Mouse (Mus musculus): ENCODE measurements at regions not wholly inside any gene's neighbourhood (a gene's known extent, or its start where the extent isn't known, plus 50 kb on each side); places are given as distances from the start of the nearest gene placed in this dataset.

DNA sequence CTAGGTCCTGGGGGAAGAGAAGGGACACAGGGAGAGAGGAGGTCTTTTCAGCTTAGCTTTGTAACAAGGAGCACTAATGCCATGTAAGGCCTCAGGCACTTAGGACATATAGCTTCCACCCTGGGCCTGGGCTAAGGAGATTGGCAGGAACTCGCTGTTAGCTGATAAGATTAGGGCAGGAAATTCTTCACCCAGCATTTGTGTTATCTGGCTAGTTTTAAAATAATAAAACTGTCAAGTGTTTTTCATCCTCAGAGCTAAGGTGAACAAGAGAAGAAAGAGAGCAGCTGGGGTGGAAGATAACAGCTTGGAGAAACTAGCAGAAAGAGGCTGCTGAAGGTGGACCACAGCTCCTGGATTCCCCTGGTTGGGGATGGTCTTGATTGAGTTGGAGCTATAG lies 111.0 kb upstream of the Slco6d1 start:
- no peaks in the 10 kb centered on the region for H3K36me3 ChIP-seq
- no peak overlapping the region for H3K27ac ChIP-seq (ENCODE audit: poor library complexity, severe bottlenecking)
- 0% methylated on average over 1 of the region's 1 CpGs for WGBS
- H3K4me2 ChIP-seq: no peak overlapping the region
- no peaks in the 10 kb centered on the region for H3K9me3 ChIP-seq (replicated peaks)
- H3K9ac ChIP-seq: no peak overlapping the region
- peaks cover 6% of the 10 kb centered on the region for H3K4me1 ChIP-seq (replicated peaks)
- no peaks in the 10 kb centered on the region for H3K27me3 ChIP-seq (replicated peaks)
- H3K4me3 ChIP-seq: no peak overlapping the region
- ATAC-seq (ENCODE audit: insufficient number of reproducible peaks, low FRiP score): no peak

- no peak overlapping the region for H3K4me3 ChIP-seq
- H3K36me3 ChIP-seq: no peaks in the 10 kb centered on the region
- H3K4me1 ChIP-seq (replicated peaks): no peaks in the 10 kb centered on the region
- no peak overlapping the region for H3K4me2 ChIP-seq
- no peak for ATAC-seq (ENCODE audit: insufficient number of reproducible peaks, low FRiP score)
- H3K9me3 ChIP-seq (replicated peaks): no peaks in the 10 kb centered on the region
- 34% methylated on average over 4 of the region's 4 CpGs for WGBS
- H3K27me3 ChIP-seq (replicated peaks): no peaks in the 10 kb centered on the region
- no peak overlapping the region for H3K27ac ChIP-seq (ENCODE audit: poor library complexity, severe bottlenecking)
- H3K9ac ChIP-seq: no peak overlapping the region
Observed at GRCm38 (mm10) chr1:98350095-98350549, 70.8 kb upstream of the Slco6d1 start.

DNA sequence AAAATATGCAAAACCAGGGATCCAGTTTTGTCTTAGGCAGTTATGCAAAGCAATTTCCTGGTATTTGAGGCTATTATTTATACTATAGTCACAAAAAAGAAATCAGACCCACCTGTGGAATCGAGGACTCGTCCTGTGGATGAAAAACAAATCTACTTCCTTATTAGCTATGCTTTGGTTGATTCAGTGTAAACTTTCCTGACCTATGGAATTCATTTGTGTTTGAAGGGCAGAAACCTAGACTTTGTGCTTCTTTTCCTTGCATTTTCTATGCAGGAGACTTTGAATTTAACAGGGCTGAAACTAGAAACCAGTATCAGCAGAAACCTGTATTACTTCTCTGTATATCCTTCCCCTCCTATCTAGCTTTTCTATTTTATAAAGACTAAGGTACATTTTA lies 70.2 kb upstream of the Slco6d1 start:
- no peaks in the 10 kb centered on the region for H3K4me1 ChIP-seq (replicated peaks)
- no peak overlapping the region for H3K9ac ChIP-seq
- no peaks in the 10 kb centered on the region for H3K36me3 ChIP-seq
- no peaks in the 10 kb centered on the region for H3K9me3 ChIP-seq (replicated peaks)
- 78% methylated on average over 2 of the region's 2 CpGs for WGBS
- H3K4me3 ChIP-seq: no peak overlapping the region
- H3K27ac ChIP-seq (ENCODE audit: poor library complexity, severe bottlenecking): no peak overlapping the region
- ATAC-seq (ENCODE audit: insufficient number of reproducible peaks, low FRiP score): no peak
- no peaks in the 10 kb centered on the region for H3K27me3 ChIP-seq (replicated peaks)
- no peak overlapping the region for H3K4me2 ChIP-seq

DNA sequence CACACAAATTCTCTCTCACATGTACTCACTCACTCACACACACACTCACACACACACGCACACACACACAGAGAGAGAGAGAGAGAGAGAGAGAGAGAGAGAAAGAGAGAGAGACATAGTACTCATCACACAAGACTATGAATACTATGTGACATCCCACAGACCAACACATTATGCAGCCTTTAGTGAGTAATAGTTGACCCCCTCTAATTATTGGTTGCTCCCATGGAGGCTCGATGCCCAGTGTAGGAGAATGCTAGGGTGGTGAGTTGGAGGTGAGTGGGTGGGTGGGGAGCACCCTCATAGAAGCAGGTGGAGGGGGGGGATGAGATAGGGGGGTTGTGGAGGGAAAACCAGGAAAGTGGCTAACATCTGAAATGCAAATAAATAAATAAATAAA lies 69.4 kb upstream of the Slco6d1 start:
- Histone ChIP-seq H3K4me2 (no peak overlapping the region), H3K4me1 (replicated peaks) (no peaks in the 10 kb centered on the region), H3K9me3 (replicated peaks) (no peaks in the 10 kb centered on the region), H3K9ac (no peak overlapping the region), H3K4me3 (no peak overlapping the region), H3K27me3 (replicated peaks) (no peaks in the 10 kb centered on the region), H3K27ac (ENCODE audit: poor library complexity, severe bottlenecking) (no peak overlapping the region), H3K36me3 (no peaks in the 10 kb centered on the region)
- no peak for ATAC-seq (ENCODE audit: insufficient number of reproducible peaks, low FRiP score)
- WGBS: 71% methylated on average over 2 of the region's 2 CpGs
